Mouse (Mus musculus) E14TG2a.4 (cell line): ENCODE measurements around the gene Dpp10.

Experiments
- CTCF ChIP-seq: conservative IDR thresholded peaks from 2 replicates; pipeline ENCODE4 v1.5.1; 2014; ENCODE audit warnings: low read length
- POU5F1 ChIP-seq: IDR thresholded peaks from 2 replicates; pipeline ENCODE4 v1.6.1; 2014; ENCODE audit warnings: low read length, borderline replicate concordance

- TF ChIP-seq CTCF (no peak), POU5F1 (no peak)
These were observed 577.6 kb downstream of the Dpp10 start for GRCm38 (mm10) chr1:123467729-123468128.
